Comparison of ENCODE assay signal across 18 mouse cellular contexts in the genomic region with DNA sequence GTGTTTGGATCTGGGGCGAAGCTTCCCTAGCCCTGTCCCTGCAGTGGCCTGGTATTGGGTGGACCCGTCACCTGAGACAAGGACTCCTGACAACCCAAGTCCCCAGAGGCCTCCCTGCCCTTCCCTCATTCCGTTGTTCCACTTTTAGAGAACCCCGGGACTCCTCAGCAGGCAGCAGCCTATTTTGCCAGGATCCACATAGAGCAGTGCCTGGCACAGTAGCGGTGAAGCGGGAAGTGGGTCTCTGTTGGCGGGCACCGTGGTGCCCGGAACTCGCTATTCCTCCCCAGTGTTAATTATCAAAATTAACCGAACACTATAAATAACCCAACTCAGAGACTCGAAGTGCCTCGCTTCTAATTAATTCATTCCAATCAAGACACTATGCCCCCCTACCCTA. TPM values are rescaled to one million over a fixed set of nuclear protein-coding genes. Genes with fewer than 3 reads are reported as not detected.
DNase-seq lines count a peak whose midpoint lies in the region; ATAC-seq lines count a peak whose summit lies in the region.
"Had no signal": no experiment of that assay in that cellular context is flagged by ENCODE, and none has a peak within 500 bp of the region (broad histone marks: within the 10 kb centered on the region; RNA-seq: fewer than 3 reads in every experiment).

No protein-coding gene starts in this region.

- H3K27ac ChIP-seq in kidney, embryonic 15.5 days, result no peak overlapping the region
- H3K27ac ChIP-seq in forebrain, embryonic 13.5 days, result no peak overlapping the region
- no peak overlapping the region for H3K27ac ChIP-seq in hindbrain, embryonic 16.5 days (ENCODE audit: low read depth, low read length)
- no peak overlapping the region for H3K27ac ChIP-seq in neural tube, embryonic 15.5 days (replicated peaks)
- H3K27ac ChIP-seq: layer of hippocampus, adult 2 months; limb, embryonic 15.5 days had no signal

- peak overlapping the region; percentile 17; the same call in 1 of the 2 replicates for H3K4me2 ChIP-seq in kidney, embryonic 15.5 days
- H3K4me2 ChIP-seq in forebrain, embryonic 13.5 days, result peak overlapping the region; percentile 33
- H3K4me2 ChIP-seq in hindbrain, embryonic 16.5 days (ENCODE audit: low read length), result peak overlapping the region; percentile 13
- peak overlapping the region; percentile 39 for H3K4me2 ChIP-seq in neural tube, embryonic 15.5 days
- H3K4me2 ChIP-seq: limb, embryonic 15.5 days had no signal

- H3K27me3 ChIP-seq in kidney, embryonic 15.5 days, result peaks cover 38% of the 10 kb centered on the region
- H3K27me3 ChIP-seq in forebrain, embryonic 13.5 days, result peaks cover 52% of the 10 kb centered on the region
- H3K27me3 ChIP-seq in hindbrain, embryonic 16.5 days (replicated peaks; ENCODE audit: control insufficient read depth, insufficient read depth, low read length), result no peaks in the 10 kb centered on the region
- H3K27me3 ChIP-seq in neural tube, embryonic 15.5 days (replicated peaks), result peaks cover 11% of the 10 kb centered on the region

- 33% methylated on average over 13 of the region's 13 CpGs for WGBS in kidney, embryonic 15.5 days
- 26% methylated on average over 13 of the region's 13 CpGs for WGBS in forebrain, embryonic 13.5 days
- WGBS in hindbrain, embryonic 16.5 days, result 19% methylated on average over 13 of the region's 13 CpGs
- WGBS in neural tube, embryonic 15.5 days, result 13% methylated on average over 13 of the region's 13 CpGs

- H3K9me3 ChIP-seq in kidney, embryonic 15.5 days (replicated peaks), result no peaks in the 10 kb centered on the region
- no peaks in the 10 kb centered on the region for H3K9me3 ChIP-seq in forebrain, embryonic 13.5 days (replicated peaks)
- no peaks in the 10 kb centered on the region for H3K9me3 ChIP-seq in hindbrain, embryonic 16.5 days (ENCODE audit: control insufficient read depth, low read length)
- H3K9me3 ChIP-seq in neural tube, embryonic 15.5 days (replicated peaks), result no peaks in the 10 kb centered on the region
- H3K9me3 ChIP-seq: limb, embryonic 15.5 days had no signal

- no peak for DNase-seq in kidney, adult 18-20 months
- no peak for DNase-seq in retina, embryonic 14.5 days (ENCODE audit: low spot score)
- no peak for DNase-seq in right cerebral cortex, postnatal 36 days (ENCODE audit: low spot score in 2 of 2)
- DNase-seq: adrenal gland, postnatal 14 days; B cell, adult 2 months; cerebellum, adult 2 months; heart, adult 18-20 months; lung, postnatal 10 days; thymus, postnatal 25 days had no signal

- no peaks in the 10 kb centered on the region for H3K36me3 ChIP-seq in kidney, embryonic 15.5 days
- H3K36me3 ChIP-seq in forebrain, embryonic 13.5 days (ENCODE audit: poor library complexity, severe bottlenecking), result no peaks in the 10 kb centered on the region
- no peaks in the 10 kb centered on the region for H3K36me3 ChIP-seq in hindbrain, embryonic 16.5 days (ENCODE audit: control insufficient read depth, insufficient read depth, low read length)
- H3K36me3 ChIP-seq in neural tube, embryonic 15.5 days, result no peaks in the 10 kb centered on the region
- H3K36me3 ChIP-seq: limb, embryonic 15.5 days had no signal

- no peak overlapping the region for H3K9ac ChIP-seq in kidney, embryonic 15.5 days
- H3K9ac ChIP-seq in forebrain, embryonic 13.5 days, result no peak overlapping the region
- H3K9ac ChIP-seq in hindbrain, embryonic 16.5 days (ENCODE audit: low read depth, low read length), result no peak overlapping the region
- no peak overlapping the region for H3K9ac ChIP-seq in neural tube, embryonic 15.5 days (replicated peaks)
- H3K9ac ChIP-seq: limb, embryonic 15.5 days had no signal

- H3K4me3 ChIP-seq in kidney, embryonic 15.5 days (replicated peaks), result no peak overlapping the region
- H3K4me3 ChIP-seq in forebrain, embryonic 13.5 days, result no peak overlapping the region; the same call in 1 of the 2 replicates
- H3K4me3 ChIP-seq in hindbrain, embryonic 16.5 days (ENCODE audit: low read length), result no peak overlapping the region
- no peak overlapping the region for H3K4me3 ChIP-seq in neural tube, embryonic 15.5 days (replicated peaks)
- H3K4me3 ChIP-seq: layer of hippocampus, adult 2 months; limb, embryonic 15.5 days had no signal

- peaks cover 63% of the 10 kb centered on the region for H3K4me1 ChIP-seq in kidney, embryonic 15.5 days
- peaks cover 14% of the 10 kb centered on the region for H3K4me1 ChIP-seq in forebrain, embryonic 13.5 days
- peaks cover 21% of the 10 kb centered on the region for H3K4me1 ChIP-seq in hindbrain, embryonic 16.5 days (ENCODE audit: control insufficient read depth, insufficient read depth, low read depth, low read length)
- H3K4me1 ChIP-seq in neural tube, embryonic 15.5 days, result peaks cover 47% of the 10 kb centered on the region

- ATAC-seq in kidney, embryonic 15.5 days (replicated peaks; ENCODE audit: low FRiP score), result no peak
- ATAC-seq in forebrain, embryonic 13.5 days, result no peak
- ATAC-seq in hindbrain, embryonic 16.5 days, result peak; percentile 35; the same call in 1 of the 2 replicates
- ATAC-seq in neural tube, embryonic 15.5 days (ENCODE audit: low FRiP score), result peak; percentile 58; the same call in 1 of the 2 replicates
- ATAC-seq: activated CD4-positive, CD25-positive, alpha-beta regulatory T cell, adult 4 months; inflammation-experienced regulatory T-cells, adult 6 months; midbrain, embryonic 16.5 days had no signal

RNA-seq across cellular contexts. Expression of gene Ngfr, which starts 10.2 kb away (rescaled TPM):
- 25.8 and 28.7 TPM in 2 replicates for polyA plus RNA-seq in kidney, embryonic 15.5 days (2015; fragmentation: Nextera tagmentation; extraction: Ambion mirVana)
- polyA plus RNA-seq in forebrain, embryonic 13.5 days (2015; fragmentation: Nextera tagmentation; extraction: Ambion mirVana), result 6.3 and 7.5 TPM in 2 replicates
- 41.7 and 59.8 TPM in 2 replicates for polyA plus RNA-seq in hindbrain, embryonic 16.5 days (2015; fragmentation: Nextera tagmentation; extraction: Ambion mirVana)
- polyA plus RNA-seq in neural tube, embryonic 15.5 days (2015; fragmentation: Nextera tagmentation; extraction: Ambion mirVana), result 69.1 and 69.3 TPM in 2 replicates
- polyA plus RNA-seq: activated CD4-positive, CD25-positive, alpha-beta regulatory T cell, adult 4 months; inflammation-experienced regulatory T-cells, adult 6 months had no signal

Comparison
In these comparisons a context has a peak if more than half of its experiments do, and no peak if none do; other contexts are left out.
1. ATAC-seq: peak in hindbrain, embryonic 16.5 days (single experiment) and neural tube, embryonic 15.5 days (single experiment); none in kidney, embryonic 15.5 days (single experiment) and forebrain, embryonic 13.5 days (single experiment).
2. Peak in every context shown above with its lines, with median percentiles within 50 percentile points of each other: H3K4me2 ChIP-seq.